Mouse (Mus musculus): ENCODE measurements around the gene Nrp1. TPM values are rescaled to one million over a fixed set of nuclear protein-coding genes. Genes with fewer than 3 reads are reported as not detected.

Nrp1 gene
- total RNA-seq (2021): 100 to 1,000 TPM in 1 of 2 experiments, 10 to 100 TPM in 1; 88.3 to 107 TPM
- long read RNA-seq, experiment 1, transcript Nrp1-201 (17 exons, 3,597 nt): major isoform, 57 of 100 reads
- long read RNA-seq, experiment 1, partial matches to known transcripts: 13 of 100 reads
- long read RNA-seq, experiment 1, other reads (novel, unspliced or antisense): 30 of 100 reads
- long read RNA-seq, experiment 2, transcript Nrp1-201 (17 exons, 3,597 nt): major isoform, 15 of 33 reads
- long read RNA-seq, experiment 2, partial matches to known transcripts: 10 of 33 reads
- long read RNA-seq, experiment 2, other reads (novel, unspliced or antisense): 8 of 33 reads

DNA sequence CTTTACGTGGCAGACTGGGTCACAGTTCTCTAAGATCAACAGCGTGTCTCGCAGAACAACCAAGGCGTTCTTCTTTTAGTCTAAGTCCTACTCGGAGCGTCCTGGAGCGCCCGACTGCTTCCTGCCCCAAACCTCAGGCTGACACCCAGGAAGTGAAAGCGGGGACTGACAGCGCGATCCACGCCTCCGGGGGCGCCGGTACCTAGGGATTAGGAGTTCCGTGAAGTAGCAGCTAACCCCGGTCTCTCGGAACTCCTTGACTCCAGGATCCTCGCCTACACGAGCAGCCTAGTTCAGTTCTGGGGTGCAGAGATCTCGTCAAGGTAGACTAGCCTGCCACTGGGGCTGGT is at the start of gene Nrp1:
Nrp1 (plus strand) TSS at position 199 of the 350 bp plus-strand sequence.
- DNase-seq: peak; percentile 73 to 85

DNA sequence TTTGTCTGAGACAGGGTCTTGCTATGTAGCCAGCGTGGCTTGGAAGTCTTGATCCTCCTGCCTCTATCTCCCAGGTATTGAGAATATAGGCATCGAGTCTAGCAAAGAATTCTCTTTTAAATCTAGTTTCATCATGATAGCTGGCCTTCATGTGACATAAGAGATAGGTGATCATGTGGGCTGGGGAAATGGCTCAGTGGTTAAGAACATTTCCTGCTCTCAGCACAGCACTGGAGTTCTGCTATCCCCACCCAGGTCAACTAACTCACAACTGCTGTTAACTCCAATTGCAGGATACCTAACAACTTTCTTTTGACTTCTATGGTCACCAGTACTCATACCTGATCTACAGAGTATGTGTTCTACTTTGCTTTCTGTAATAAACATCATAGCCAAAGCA is 37.6 kb upstream of the Nrp1 start:
- DNase-seq: no peak

DNA sequence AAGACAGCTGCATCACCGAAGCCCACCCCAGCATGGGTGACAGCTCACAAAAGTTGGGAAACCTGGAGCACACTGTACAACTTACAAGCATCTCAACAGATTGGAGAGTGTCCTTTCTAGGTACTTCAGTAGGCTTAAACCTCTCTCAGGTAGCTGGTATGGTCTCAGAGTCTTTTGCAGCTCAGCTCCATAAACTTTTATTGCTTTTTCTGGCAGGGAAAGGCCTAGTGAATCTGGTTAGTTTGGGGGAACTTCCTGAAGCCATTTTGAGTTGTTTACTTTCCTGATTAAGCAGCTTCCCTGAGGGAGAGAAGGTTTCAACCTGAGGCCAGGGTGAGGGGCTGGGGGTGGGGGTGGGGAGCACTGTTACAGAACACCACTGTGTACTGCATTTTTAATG is 31.1 kb upstream of the Nrp1 start:
- DNase-seq: no peak

DNA sequence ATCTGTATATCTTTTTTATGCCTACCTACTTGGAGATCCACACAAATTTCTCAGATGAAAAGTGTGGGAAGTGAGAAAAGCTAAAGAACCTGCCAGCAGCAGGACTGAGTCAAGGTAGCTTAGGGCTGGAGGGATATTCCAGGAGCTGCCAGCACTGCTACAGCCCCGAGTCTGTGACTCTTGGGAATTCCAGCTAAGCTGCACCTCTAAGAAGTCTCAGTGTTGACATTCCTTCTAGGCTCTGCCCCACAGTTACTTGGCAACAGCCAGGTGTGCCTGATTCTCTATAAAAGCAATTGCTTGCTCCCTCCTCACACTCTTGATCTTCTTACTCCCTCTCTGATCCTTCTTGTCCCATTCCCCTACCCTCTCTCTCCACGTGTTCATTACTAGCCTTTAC is 30.5 kb upstream of the Nrp1 start:
- no peak for DNase-seq

DNA sequence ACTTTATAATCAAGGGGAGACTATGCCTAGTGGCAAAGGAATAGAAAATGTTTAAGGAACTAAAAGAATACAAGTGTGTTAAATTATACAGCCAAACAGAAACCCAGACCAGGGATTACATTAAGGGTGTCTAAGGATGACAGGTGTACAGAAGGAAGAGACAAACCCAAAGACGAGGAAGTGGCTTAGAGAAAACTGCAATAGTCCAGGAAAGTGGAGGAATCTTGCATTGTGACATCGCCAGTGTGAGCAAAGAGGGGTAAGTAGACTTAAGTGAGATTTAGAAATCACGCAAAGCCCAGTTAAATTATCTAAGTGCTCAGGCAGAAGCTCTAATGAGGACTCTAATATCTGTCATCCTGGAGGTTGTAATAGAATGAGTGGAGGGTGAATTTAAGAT is 28.9 kb upstream of the Nrp1 start:
- no peak for DNase-seq

DNA sequence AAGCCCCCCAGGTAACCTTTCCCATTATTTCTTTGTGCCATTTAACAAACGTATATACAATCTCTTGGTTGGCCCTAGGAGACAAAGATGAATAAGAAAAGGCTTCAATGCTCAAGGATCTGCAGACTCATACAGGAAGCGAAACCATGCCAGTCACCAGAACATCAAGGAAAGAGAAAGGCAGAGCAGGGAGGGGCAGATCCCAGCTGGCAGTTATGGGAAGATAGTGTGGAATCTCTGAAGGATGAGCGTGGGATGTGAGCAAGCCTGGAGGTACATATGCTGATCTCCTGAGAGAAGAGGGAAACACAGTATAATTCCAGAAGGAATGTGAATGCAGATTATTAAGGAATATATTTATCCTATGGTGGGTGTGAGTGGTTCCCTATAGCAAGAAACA is 22.4 kb upstream of the Nrp1 start:
- no peak for DNase-seq

DNA sequence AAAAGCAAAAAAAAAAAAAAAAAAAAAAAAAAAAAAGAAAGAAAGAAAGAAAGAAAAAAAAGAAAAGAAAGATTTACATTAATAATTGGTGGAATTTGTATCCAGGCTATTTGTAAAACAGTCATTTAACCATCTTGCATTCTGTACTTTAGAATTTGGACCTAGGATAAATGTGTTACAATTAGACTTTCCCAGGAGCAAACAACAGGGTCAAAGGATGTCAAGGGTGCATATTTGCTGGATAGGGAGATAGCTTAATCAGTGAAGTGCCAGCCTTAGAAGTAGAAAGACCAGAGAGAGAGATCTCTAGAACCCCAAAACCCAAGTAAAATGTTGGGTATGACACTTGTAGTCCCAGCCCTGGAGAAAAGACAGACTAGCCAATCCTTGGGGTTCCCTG is 19.5 kb upstream of the Nrp1 start:
- no peak for DNase-seq

DNA sequence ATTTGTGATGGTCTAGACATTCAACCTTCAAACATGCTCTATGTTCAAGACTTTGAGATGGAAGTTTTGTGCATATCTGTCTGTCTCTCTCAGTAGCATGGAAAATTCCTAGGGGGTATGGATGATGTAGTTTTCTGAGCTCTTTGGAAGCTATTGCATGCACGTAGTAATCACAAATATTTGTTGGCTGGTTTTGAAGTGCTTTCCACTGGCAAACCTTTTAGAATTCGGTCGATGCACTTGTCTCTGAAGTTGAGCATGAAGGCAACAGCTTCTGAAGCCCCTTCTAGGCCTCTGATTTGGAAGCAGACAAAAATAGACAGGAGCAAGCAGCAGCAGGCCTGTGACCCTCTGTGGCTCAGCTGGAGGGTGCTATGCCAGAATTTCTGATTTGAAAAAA is 18.9 kb upstream of the Nrp1 start:
- DNase-seq: no peak

DNA sequence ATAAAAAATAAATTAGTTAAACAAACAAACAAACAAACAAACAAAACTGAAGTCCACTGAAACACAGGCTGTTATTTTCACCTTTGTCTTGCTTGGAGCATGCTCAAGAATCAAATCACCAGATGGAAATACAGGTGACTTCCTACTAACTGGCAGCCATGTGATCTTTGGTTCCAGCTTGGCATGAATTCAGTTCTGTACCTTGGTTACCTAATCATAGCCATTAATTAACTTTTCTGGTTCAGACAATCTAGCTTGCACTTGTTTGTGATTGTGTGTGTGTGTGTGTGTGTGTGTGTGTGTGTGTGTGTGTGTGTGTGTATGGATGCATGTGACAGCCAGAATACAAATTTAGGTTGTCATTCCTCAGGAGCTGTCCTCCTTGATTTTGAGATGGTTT is 8.0 kb upstream of the Nrp1 start:
- no peak for DNase-seq

DNA sequence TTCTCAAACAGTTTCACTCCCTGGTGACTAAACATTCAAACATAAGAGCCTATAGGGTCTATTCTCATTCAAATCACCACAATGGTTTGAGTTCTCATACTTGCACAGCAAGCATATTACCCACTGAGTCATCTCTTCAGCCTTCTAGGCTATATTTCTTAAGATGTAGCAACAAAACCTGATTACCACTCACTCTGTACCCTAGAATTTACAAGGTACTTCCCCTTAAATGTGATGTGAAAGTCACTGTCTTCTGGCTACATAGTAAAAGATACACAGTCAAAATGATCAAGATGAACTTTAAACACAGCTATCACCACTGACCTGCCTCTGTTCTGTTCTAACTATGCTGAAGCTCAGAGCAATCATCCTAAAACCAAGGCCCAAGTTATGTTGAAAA is 7.2 kb upstream of the Nrp1 start:
- no peak for DNase-seq

DNA sequence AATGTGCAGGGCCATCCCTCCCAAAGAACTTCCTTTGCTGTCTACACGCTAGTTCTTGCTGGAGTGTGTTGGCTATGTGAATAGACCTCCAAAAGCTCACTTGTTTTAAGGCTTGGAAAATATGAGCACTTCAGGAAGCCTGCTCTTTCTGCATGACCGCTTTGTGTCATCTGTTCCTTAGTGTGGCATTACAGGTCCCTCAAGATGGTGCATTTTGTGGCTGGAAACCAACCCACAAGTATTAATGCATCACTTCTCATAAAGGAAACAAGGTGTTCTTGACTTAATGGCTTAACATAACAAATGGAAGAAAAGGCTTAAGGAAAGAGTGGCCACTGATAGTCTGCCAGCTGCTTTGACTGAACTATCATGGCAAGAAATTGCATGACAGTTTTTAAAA is 5.6 kb upstream of the Nrp1 start:
- no peak for DNase-seq

DNA sequence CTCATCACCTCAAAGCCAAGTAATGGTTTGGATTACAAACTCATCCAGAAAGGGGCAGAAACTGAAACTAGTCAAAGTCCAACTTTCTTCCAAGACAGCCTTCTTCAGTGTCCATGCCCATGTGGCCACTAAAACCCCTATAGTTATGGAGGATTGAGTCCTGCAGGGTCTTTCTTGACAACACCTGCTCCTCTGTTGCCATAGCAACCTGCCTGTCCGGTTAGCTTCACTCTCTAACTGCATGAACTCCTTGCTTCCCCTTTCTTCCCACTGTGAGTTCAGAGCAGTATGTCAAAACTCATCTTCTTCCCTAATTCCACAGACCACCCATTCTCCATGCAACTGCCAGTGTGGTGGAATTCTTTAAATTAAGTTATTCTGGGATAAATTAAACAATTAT is 4.4 kb upstream of the Nrp1 start:
- no peak for DNase-seq

DNA sequence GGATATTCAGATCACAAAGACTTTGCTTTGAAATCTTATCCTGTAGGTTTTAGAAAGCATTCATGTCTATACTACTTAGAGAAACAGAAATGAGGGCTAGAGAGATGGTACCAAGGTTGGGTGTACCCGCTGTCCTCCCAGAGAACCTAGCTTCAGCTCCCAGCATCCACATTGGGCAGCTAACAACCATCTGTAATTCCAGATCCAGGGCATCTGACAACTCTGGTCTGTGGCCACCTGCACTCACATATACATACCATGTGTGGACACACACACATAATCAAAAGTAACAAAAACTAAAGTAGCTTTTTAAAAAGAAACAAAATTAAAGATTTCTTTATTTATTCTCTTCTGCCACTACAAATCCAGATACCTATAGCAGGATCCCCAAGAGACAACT is 3.3 kb upstream of the Nrp1 start:
- no peak for DNase-seq

DNA sequence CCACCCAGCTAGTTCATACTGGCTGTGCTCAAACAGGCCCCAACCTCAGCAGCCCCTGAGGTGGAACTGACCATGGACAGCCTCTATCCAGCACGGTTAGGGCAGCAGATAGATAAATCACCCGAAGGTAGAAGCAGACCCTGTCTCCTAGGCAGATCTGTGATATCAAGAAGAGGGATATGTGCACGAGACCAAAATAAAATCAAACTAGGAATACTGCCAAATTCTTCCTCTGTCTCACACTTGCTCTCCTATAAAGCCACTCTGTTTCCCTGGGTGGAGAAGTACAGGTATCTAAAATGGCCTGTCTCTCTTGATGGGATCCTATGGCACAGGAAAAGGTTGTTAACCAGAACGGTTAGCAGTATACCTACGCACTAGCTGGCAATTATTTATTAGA is 2.2 kb upstream of the Nrp1 start:
- no peak for DNase-seq

DNA sequence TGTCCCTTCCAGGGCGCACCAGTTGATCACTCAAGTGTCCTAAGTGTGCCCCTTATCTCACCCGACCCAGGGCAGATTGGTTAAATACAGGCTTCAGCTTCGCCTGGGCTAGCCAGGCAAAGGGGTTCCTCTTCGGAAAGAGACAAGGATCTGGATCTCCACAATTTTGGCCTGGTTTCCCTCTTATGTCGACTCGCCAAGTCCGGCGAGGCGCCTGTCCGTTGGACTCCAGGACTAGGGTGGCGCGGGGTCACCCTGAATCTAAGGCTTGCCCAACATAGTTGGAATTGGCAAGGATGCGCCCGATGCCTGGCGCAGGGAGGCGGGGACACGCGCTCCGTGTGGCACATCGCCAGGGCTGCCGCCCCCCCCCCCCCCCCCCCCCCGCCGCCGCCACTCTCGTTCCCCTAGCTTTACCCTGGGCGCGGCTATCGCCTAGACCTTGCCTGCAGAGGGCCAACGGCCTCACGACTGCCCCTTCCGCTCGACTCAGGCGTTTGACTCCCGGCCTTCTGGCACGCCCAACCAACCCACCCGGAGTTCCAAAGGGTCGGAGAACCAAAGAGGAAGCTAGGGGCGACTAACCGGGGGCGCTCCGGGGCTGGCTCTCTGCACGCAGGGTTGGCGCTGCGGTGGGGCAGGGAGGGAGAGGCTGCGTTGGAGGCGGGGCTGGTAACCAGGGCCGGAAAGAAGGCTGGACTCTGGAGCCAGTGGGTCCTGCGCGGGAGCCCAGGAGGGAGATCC is 1.4 kb upstream of the Nrp1 start:
- DNase-seq: peak; percentile 90 to 93

DNA sequence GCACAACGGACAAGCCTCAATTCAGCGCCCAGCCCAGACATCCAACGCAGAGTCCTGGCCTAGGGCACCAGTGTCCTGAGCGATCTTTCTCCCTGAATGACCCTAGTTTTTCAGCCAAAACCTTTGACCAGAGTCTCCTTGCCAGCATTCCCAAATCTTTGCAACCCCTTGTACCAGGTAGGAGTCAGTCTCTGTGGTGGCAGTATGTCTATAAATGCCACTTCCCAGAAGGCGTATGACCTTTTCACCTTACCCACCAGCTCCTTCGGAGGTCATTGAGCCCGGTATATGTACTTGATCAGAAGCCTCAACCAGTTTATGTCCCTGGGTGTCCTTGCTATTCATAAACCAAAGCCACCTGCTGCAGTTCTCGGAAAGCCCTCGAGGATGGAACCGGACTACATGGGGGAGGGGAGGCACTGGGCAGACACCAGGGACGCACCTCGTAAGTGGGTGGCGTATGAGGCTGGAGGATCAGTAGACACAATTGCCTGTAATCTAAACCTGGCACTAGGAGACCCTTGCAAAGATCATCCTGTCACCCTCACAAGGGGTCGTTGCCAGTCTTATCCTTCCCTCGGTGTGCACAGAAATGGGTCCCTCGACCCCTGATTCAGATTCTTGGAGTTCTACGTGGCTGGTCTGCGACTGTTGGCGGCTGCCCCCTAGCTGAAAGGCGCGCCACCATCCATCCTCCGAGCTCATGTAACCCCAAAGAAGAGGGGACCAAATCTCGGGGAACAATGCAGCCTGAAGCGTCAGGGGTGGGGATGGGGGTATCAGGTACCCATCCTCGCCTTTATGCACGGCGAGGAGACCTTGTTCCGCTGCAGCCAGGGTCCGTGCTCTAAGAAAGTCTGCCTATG is 631 bp upstream of the Nrp1 start:
- DNase-seq: peak; percentile 83 to 88

DNA sequence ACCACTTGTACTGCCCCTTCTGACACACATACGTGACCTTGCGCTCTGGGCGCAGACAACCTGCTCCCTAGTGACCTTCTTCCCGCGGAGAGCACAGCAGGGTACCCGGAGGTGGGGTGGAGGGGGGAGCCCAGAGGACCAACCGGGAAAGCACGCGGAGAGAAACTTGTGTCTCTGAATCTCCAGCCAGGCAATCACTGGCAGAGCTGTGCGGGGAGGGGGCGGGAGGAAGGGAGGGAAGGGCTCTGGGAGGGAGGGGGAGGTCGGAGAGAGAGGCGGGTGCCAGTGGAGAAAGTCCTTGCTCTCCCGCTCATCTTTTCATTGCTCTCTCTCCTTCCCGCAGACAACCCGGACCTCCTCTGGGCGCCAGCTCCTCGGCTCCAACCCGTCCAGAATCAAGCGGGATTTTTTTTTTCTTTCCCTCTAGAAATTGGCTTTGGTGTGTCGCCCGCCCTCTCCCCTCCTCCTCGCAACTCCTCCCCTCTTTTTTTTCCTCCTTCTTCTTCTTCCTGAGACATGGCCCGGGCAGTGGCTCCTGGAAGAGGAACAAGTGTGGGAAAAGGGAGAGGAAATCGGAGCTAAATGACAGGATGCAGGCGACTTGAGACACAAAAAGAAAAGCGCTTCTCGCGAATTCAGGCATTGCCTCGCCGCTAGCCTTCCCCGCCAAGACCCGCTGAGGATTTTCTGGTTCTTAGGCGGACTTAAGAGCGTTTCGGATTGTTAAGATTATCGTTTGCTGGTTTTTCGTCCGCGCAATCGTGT is 534 bp downstream of the Nrp1 start:
- DNase-seq: peak; percentile 90 to 93

DNA sequence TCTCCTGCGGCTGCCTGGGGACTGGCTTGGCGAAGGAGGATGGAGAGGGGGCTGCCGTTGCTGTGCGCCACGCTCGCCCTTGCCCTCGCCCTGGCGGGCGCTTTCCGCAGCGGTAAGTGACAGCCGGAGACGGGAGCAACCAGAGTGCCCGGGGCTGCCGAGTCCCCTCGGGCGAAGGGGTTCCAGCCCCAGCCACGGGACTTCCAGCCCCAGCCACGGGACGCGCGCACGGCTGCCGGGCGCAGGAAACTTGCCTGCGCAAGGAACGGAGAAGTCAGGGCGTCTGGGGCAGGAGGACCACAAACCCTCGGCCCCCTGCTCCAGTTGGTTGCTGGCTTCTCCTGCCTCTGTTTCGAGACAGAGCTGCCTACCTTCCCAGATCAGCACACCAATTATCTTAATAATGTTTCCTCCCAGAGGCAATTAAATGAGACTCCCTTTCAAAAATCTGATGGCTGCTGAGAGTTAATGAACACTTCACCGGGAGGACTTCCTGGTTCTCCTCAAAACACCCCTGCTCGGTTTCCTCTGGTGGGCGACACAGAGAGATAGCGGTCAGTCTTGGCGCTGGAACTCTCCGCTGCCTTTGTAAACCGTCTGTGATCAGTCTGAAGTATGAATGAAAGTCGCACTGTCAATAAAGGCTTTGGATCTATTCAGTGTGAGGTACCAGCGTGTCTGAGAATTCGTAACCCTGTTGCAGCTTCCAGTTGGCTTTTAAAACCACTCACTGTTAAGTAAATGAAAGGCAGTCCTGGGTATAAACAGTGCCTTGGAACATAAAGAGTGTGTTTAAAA is 1.3 kb downstream of the Nrp1 start:
- DNase-seq: peak; percentile 51 to 67

DNA sequence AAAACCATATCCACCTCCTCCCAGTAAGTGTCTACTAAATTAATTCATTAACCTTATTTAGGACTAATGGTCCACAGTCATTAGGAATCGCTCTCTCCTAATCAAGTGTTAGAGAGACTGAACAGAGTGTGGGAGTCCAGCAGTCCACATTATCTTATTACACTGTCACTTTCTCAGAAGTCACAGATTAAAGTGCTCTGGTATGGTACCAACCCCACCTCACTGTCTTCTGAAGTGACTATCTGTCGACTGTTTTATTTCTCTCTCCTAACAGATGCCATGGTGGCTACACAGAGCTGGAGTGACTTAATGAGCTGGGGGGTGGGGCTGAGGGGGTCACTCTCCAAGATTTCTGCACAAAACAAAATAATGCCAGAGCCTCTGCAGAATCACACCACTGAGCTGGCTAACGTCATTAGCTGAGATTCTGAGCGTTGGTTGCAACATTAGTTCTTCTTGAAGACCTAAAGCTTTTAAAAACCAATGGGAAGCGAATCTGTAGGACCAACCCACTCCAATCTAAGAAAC is 3.0 kb downstream of the Nrp1 start:
- DNase-seq: no peak

DNA sequence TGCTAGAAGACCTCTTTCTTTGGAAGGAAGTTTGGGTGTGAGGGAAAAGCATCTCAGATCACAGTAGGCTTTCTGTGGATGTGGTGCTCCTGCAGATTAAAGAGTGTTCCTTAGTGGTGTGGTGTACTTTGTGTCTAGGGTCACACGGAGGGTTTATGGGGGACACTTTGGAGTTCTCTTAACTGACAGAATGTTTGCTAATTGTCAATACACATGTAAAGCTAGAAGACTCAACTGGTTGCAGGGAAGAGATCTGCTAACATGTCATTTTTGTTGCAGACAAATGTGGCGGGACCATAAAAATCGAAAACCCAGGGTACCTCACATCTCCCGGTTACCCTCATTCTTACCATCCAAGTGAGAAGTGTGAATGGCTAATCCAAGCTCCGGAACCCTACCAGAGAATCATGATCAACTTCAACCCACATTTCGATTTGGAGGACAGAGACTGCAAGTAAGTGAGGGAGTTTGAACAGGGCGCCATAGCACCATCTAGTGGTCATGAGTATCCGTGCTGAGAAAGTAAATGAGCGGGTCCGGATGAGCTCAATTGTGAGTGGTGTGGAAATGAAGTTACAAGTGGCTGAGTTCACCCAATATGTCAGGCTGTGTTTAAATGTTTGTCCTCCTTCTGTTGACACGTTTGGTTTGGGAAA is 4.7 kb downstream of the Nrp1 start:
- DNase-seq: peak; percentile 89 to 92

DNA sequence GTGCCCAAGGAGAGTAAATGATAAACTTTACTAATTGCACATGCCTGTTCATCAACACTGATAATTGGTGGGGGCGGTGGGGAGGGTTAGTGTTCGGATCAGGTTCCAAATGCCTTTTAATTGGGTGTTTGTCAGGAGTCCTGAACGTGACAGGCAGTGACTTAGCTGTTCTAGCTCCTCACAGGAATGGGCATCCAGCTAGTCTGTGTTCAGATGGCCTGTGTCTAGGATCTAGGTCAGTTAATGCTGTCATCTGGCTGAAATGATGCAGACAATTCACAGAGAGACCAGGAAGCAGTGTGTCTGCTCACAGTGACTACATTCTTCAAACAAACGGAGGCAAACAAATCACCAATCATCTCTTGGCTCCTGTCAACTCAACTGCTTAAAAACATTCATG is 12.1 kb downstream of the Nrp1 start:
- DNase-seq: peak; percentile 31 to 49

All from heart, adult 18-20 months (tissue).